13 mouse cellular contexts compared by ENCODE assay signal in genomic region chr12:87043221-87043620, GRCm38 (mm10). TPM values are rescaled to one million over a fixed set of nuclear protein-coding genes. Genes with fewer than 3 reads are reported as not detected.
DNase-seq lines count a peak whose midpoint lies in the region; ATAC-seq and TF ChIP-seq lines count a peak whose summit lies in the region.
"Had no signal": no experiment of that assay in that cellular context is flagged by ENCODE, and none has a peak within 500 bp of the region (broad histone marks: within the 10 kb centered on the region; RNA-seq: fewer than 3 reads in every experiment).

No protein-coding gene starts in this region.

- peak; percentile 96 for DNase-seq in brain, adult 2 months (ENCODE audit: low read depth, low spot score)
- peak; percentile 80 for DNase-seq in cerebellum, adult 11 months
- peak; percentile 53 to 69 for DNase-seq in frontal cortex, postnatal 36 days (ENCODE audit: low spot score in 2 of 2)
- peak; percentile 56 to 86 for DNase-seq in left cerebral cortex, postnatal 25 days (ENCODE audit: low spot score in 2 of 2)
- no peak for DNase-seq in stomach, postnatal 0 days (ENCODE audit: low spot score)
- DNase-seq in adrenal gland, postnatal 10 days, result no peak
- DNase-seq: lung, postnatal 36 days had no signal

- intact Hi-C loops in left cerebral cortex, postnatal 25 days (cut with DNase I), result loop anchor here (2.0 kb wide), 1 partner anchor 16 kb away; no protein-coding TSS in a partner anchor

- no peak overlapping the region for H3K4me2 ChIP-seq in stomach, postnatal 0 days (replicated peaks; ENCODE audit: low read depth)
- H3K4me2 ChIP-seq: limb, embryonic 13.5 days; neural tube, embryonic 12.5 days had no signal

- H3K27me3 ChIP-seq in stomach, postnatal 0 days (ENCODE audit: control insufficient read depth, insufficient read depth, low read length), result no peaks in the 10 kb centered on the region
- H3K27me3 ChIP-seq: limb, embryonic 13.5 days; neural tube, embryonic 12.5 days had no signal

- no peak overlapping the region for H3K4me3 ChIP-seq in stomach, postnatal 0 days (ENCODE audit: low read depth, low read length)
- H3K4me3 ChIP-seq: limb, embryonic 13.5 days; neural tube, embryonic 12.5 days had no signal

- no peak overlapping the region for H3K27ac ChIP-seq in stomach, postnatal 0 days (replicated peaks)
- H3K27ac ChIP-seq: limb, embryonic 13.5 days; neural tube, embryonic 12.5 days had no signal

- no peaks in the 10 kb centered on the region for H3K36me3 ChIP-seq in stomach, postnatal 0 days (ENCODE audit: control insufficient read depth, insufficient read depth, low read length)
- H3K36me3 ChIP-seq: G1E; limb, embryonic 13.5 days; neural tube, embryonic 12.5 days had no signal

- no peaks in the 10 kb centered on the region for H3K9me3 ChIP-seq in stomach, postnatal 0 days (ENCODE audit: control insufficient read depth, low read length)
- H3K9me3 ChIP-seq: G1E; limb, embryonic 13.5 days; neural tube, embryonic 12.5 days had no signal

- no peak overlapping the region for H3K9ac ChIP-seq in stomach, postnatal 0 days (ENCODE audit: low read length)
- H3K9ac ChIP-seq: limb, embryonic 13.5 days; neural tube, embryonic 12.5 days had no signal

- no peaks in the 10 kb centered on the region for H3K4me1 ChIP-seq in stomach, postnatal 0 days (replicated peaks; ENCODE audit: control insufficient read depth, insufficient read depth)

- TF ChIP-seq EP300 in stomach, postnatal 0 days (optimal IDR thresholded peaks at IDR 0.05), result no peak

- no peak for TF ChIP-seq CTCF in stomach, postnatal 0 days (IDR thresholded peaks at IDR 0.05; ENCODE audit: low read depth)

- 64% methylated on average over 7 of the region's 7 CpGs for WGBS in stomach, postnatal 0 days

- no peak for ATAC-seq in stomach, postnatal 0 days (ENCODE audit: low FRiP score, low TSS enrichment)
- ATAC-seq in granulocyte monocyte progenitor cell, adult 5-6 weeks (replicated peaks; ENCODE audit: poor library complexity, severe bottlenecking), result no peak
- no peak for ATAC-seq in megakaryocyte progenitor cell, adult 5-6 weeks (replicated peaks; ENCODE audit: poor library complexity)
- ATAC-seq: intestine, embryonic 16.5 days had no signal

RNA-seq across cellular contexts. Expression of gene Tmem63c, which starts 22.1 kb away (rescaled TPM):
- total RNA-seq in left cerebral cortex, postnatal 25 days (2021), result 10 to 100 TPM; 42.0 to 45.8 TPM
- 0.72 and 0.74 TPM in 2 replicates for polyA plus RNA-seq in stomach, postnatal 0 days (2015; fragmentation: Nextera tagmentation; extraction: Ambion mirVana)
- not detected in 2 replicates for total RNA-seq in granulocyte monocyte progenitor cell, adult 5-6 weeks (2014; fragmentation: Nextera tagmentation)
- total RNA-seq in granulocyte monocyte progenitor cell, adult 5-6 weeks (2017), result not detected in 2 replicates
- 1 to 10 TPM in 1 of 2 experiments, under 1 TPM in 1; 0.93 to 1.2 TPM for total RNA-seq in adrenal gland, postnatal 10 days (2021)
- not detected in 2 replicates for total RNA-seq in megakaryocyte progenitor cell, adult 5-6 weeks (2015)
- total RNA-seq in megakaryocyte progenitor cell, adult 5-6 weeks (2017), result not detected in 2 replicates
- total RNA-seq: G1E had no signal
- polyA plus RNA-seq: G1E had no signal

RNA-seq across cellular contexts. Expression of gene Zdhhc22, which starts 53.0 kb away (rescaled TPM):
- 10 to 100 TPM; 51.9 to 54.0 TPM for total RNA-seq in left cerebral cortex, postnatal 25 days (2021)
- polyA plus RNA-seq in stomach, postnatal 0 days (2015; fragmentation: Nextera tagmentation; extraction: Ambion mirVana), result 0.53 and 0.58 TPM in 2 replicates
- total RNA-seq in granulocyte monocyte progenitor cell, adult 5-6 weeks (2014; fragmentation: Nextera tagmentation), result not detected in 2 replicates
- total RNA-seq in granulocyte monocyte progenitor cell, adult 5-6 weeks (2017), result not detected in 2 replicates
- total RNA-seq in adrenal gland, postnatal 10 days (2021), result under 1 TPM; 0.54 to 0.85 TPM
- total RNA-seq in megakaryocyte progenitor cell, adult 5-6 weeks (2015), result not detected in 2 replicates
- total RNA-seq in megakaryocyte progenitor cell, adult 5-6 weeks (2017), result not detected in 2 replicates
- polyA plus RNA-seq: G1E; limb, embryonic 13.5 days had no signal

RNA-seq across cellular contexts. Expression of gene Ngb, which starts 59.1 kb away (rescaled TPM):
- 1 to 10 TPM; 8.0 to 9.8 TPM for total RNA-seq in left cerebral cortex, postnatal 25 days (2021)
- polyA plus RNA-seq in stomach, postnatal 0 days (2015; fragmentation: Nextera tagmentation; extraction: Ambion mirVana), result 11.1 and 11.8 TPM in 2 replicates
- not detected in 2 replicates for total RNA-seq in granulocyte monocyte progenitor cell, adult 5-6 weeks (2014; fragmentation: Nextera tagmentation)
- not detected in 2 replicates for total RNA-seq in granulocyte monocyte progenitor cell, adult 5-6 weeks (2017)
- 1 to 10 TPM in 1 of 2 experiments, under 1 TPM in 1; 0.87 to 2.0 TPM for total RNA-seq in adrenal gland, postnatal 10 days (2021)
- 0.49 TPM in 1 of 2 replicates, not detected in the other for total RNA-seq in megakaryocyte progenitor cell, adult 5-6 weeks (2015)
- 0.51 and 0.75 TPM in 2 replicates for total RNA-seq in megakaryocyte progenitor cell, adult 5-6 weeks (2017)
- polyA plus RNA-seq: G1E had no signal

Comparison
In these comparisons a context has a peak if more than half of its experiments do, and no peak if none do; other contexts are left out.
1. DNase-seq: peak in brain, adult 2 months (single experiment), cerebellum, adult 11 months (single experiment), frontal cortex, postnatal 36 days (2 of 2) and left cerebral cortex, postnatal 25 days (2 of 2); none in stomach, postnatal 0 days (single experiment) and adrenal gland, postnatal 10 days (single experiment).
2. RNA of gene Tmem63c, which starts 22.1 kb away (total RNA-seq): 42.0 to 45.8 TPM in left cerebral cortex, postnatal 25 days; 0.93 to 1.2 TPM in adrenal gland, postnatal 10 days, not detected in granulocyte monocyte progenitor cell, adult 5-6 weeks and not detected in megakaryocyte progenitor cell, adult 5-6 weeks; every median in the first group is over 10 times any median in the second.
3. RNA of gene Zdhhc22, which starts 53.0 kb away (total RNA-seq): 51.9 to 54.0 TPM in left cerebral cortex, postnatal 25 days; 0.54 to 0.85 TPM in adrenal gland, postnatal 10 days, not detected in granulocyte monocyte progenitor cell, adult 5-6 weeks and not detected in megakaryocyte progenitor cell, adult 5-6 weeks; every median in the first group is over 10 times any median in the second.